Mouse (Mus musculus): ENCODE results near the gene Olfr482. TPM values are rescaled to one million over a fixed set of nuclear protein-coding genes. Genes with fewer than 3 reads are reported as not detected.

Gene Olfr482
- not detected in 2 replicates for polyA plus RNA-seq (2016; fragmentation: Nextera tagmentation; extraction: Ambion mirVana)

DNA sequence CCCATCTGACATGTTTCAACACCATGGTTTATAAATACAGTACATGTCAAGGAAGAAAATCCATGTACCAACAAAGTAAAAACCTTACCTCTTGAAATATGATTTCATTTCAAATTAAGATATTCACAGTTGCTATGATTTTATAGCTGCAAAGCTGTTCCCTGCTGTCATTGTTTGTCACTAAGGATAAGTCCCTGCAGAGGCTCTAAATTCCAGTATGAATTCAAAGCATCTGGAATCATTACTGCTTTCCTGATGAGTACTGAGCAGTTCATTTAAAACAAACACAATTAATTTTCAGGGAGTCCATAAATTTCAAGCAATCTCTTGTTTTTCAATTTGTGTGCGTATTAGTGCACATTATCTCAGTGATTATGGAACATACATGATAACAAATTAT lies at the start of gene Olfr482:
TSS of gene Olfr482 (minus strand) at position 101 of the 400 bp plus-strand sequence.
- Histone ChIP-seq H3K27me3 (no peaks in the 10 kb centered on the region), H3K4me2 (replicated peaks) (no peak within 1 kb of the TSS), H3K4me1 (no peaks in the 10 kb centered on the region), H3K36me3 (no peaks in the 10 kb centered on the region), H3K9ac (no peak within 1 kb of the TSS), H3K27ac (no peak within 1 kb of the TSS), H3K4me3 (no peak within 1 kb of the TSS), H3K9me3 (no peaks in the 10 kb centered on the region)
- WGBS: 79% methylated on average over 1 of the region's 1 CpGs
- no peak for ATAC-seq (ENCODE audit: insufficient number of reproducible peaks, insufficient read depth, low FRiP score, low TSS enrichment)

- no peak within 1 kb of the TSS for H3K9ac ChIP-seq
- H3K9me3 ChIP-seq: no peaks in the 10 kb centered on the region
- no peak for ATAC-seq (ENCODE audit: insufficient number of reproducible peaks, insufficient read depth, low FRiP score, low TSS enrichment)
- H3K4me1 ChIP-seq: no peaks in the 10 kb centered on the region
- H3K4me2 ChIP-seq (replicated peaks): no peak within 1 kb of the TSS
- H3K27ac ChIP-seq: no peak within 1 kb of the TSS
- H3K4me3 ChIP-seq: no peak within 1 kb of the TSS
- no peaks in the 10 kb centered on the region for H3K36me3 ChIP-seq
- H3K27me3 ChIP-seq: no peaks in the 10 kb centered on the region
Measured at GRCm38 (mm10) chr7:108127349-108127748, 30.0 kb upstream of the Olfr482 start, which contains the start of gene Olfr484. Gene Olfr484, minus strand, starts transcription at chr7:108127449.

DNA sequence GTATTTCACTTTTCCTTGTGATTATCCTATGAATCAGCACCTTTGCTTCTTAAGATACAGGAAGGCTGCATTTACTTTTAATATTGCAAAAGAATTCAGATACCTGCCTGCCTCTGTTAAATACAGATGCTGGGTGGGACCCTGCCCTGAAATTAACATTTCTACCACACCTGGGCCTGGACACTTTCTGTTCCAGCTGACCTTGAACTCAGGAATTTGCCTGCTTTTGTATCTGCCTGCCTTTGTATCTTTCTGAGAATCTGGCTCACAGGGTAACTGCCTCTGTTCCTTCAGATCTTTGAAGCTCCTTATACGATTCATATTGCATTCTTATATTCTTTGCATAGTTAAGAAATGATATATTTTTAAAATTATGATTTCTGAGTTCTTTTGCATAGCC lies 24.0 kb upstream of the Olfr482 start:
- Histone ChIP-seq H3K9me3 (no peaks in the 10 kb centered on the region), H3K4me3 (no peak overlapping the region), H3K27ac (no peak overlapping the region), H3K36me3 (no peaks in the 10 kb centered on the region), H3K9ac (no peak overlapping the region), H3K4me2 (replicated peaks) (no peak overlapping the region), H3K4me1 (no peaks in the 10 kb centered on the region), H3K27me3 (no peaks in the 10 kb centered on the region)
- WGBS: 65% methylated on average over 1 of the region's 1 CpGs
- ATAC-seq (ENCODE audit: insufficient number of reproducible peaks, insufficient read depth, low FRiP score, low TSS enrichment): no peak

- H3K4me2 ChIP-seq (replicated peaks): no peak overlapping the region
- no peaks in the 10 kb centered on the region for H3K36me3 ChIP-seq
- no peak for ATAC-seq (ENCODE audit: insufficient number of reproducible peaks, insufficient read depth, low FRiP score, low TSS enrichment)
- no peak overlapping the region for H3K9ac ChIP-seq
- no peaks in the 10 kb centered on the region for H3K9me3 ChIP-seq
- WGBS: 24% methylated on average over 1 of the region's 1 CpGs
- H3K4me3 ChIP-seq: no peak overlapping the region
- no peaks in the 10 kb centered on the region for H3K27me3 ChIP-seq
- H3K4me1 ChIP-seq: no peaks in the 10 kb centered on the region
- H3K27ac ChIP-seq: no peak overlapping the region
Measured at GRCm38 (mm10) chr7:108120681-108121080, 23.3 kb upstream of the Olfr482 start.

DNA sequence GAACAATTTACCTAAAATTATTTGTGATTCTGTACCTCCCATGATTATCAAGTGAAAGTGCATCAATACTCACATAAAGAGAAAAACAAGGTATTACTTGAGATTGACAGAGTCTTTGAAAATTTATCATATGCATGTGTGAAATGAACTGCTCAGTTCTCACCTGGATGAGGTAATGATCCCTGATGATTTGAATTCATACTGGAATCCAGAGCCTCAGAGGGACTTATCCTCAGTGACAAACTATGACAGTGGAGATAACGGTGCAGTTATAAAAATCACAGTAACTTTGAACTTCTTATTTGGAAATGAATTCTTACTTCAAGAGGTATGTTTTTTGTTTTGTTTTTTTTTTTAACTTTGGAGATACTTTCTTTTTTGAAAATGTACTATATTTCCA lies 3.2 kb upstream of the Olfr482 start, which contains the start of gene Olfr483:
TSS of gene Olfr483 (plus strand) at position 301 of the 400 bp plus-strand sequence.
- no peak within 1 kb of the TSS for H3K27ac ChIP-seq
- WGBS: 95% methylated on average over 1 of the region's 1 CpGs

GRCm38 (mm10) chr7:108079555-108079954 lies 17.8 kb downstream of the Olfr482 start, which contains the start of gene Olfr481:
Gene Olfr481, plus strand, starts transcription at chr7:108079855.
- no peak within 1 kb of the TSS for H3K9ac ChIP-seq
- H3K27ac ChIP-seq: no peak within 1 kb of the TSS
- ATAC-seq (ENCODE audit: insufficient number of reproducible peaks, insufficient read depth, low FRiP score, low TSS enrichment): no peak
- H3K27me3 ChIP-seq: no peaks in the 10 kb centered on the region
- no peaks in the 10 kb centered on the region for H3K4me1 ChIP-seq
- H3K4me3 ChIP-seq: no peak within 1 kb of the TSS
- H3K4me2 ChIP-seq (replicated peaks): no peak within 1 kb of the TSS
- no peaks in the 10 kb centered on the region for H3K9me3 ChIP-seq
- H3K36me3 ChIP-seq: no peaks in the 10 kb centered on the region

More for the DNA sequence above, 3.2 kb upstream of the Olfr482 start, which contains the start of gene Olfr483:
- H3K4me1 ChIP-seq: no peaks in the 10 kb centered on the region
- H3K9me3 ChIP-seq: no peaks in the 10 kb centered on the region
- no peak within 1 kb of the TSS for H3K4me3 ChIP-seq
- no peak within 1 kb of the TSS for H3K9ac ChIP-seq
- no peaks in the 10 kb centered on the region for H3K27me3 ChIP-seq
- no peaks in the 10 kb centered on the region for H3K36me3 ChIP-seq
- ATAC-seq (ENCODE audit: insufficient number of reproducible peaks, insufficient read depth, low FRiP score, low TSS enrichment): no peak
- H3K4me2 ChIP-seq (replicated peaks): no peak within 1 kb of the TSS

GRCm38 (mm10) chr7:108067246-108067645 lies 30.1 kb downstream of the Olfr482 start, which contains the start of gene Olfr480:
Gene Olfr480, minus strand, starts transcription at chr7:108067346.
- no peak within 1 kb of the TSS for H3K4me2 ChIP-seq (replicated peaks)
- no peaks in the 10 kb centered on the region for H3K36me3 ChIP-seq
- no peaks in the 10 kb centered on the region for H3K4me1 ChIP-seq
- H3K4me3 ChIP-seq: no peak within 1 kb of the TSS
- 86% methylated on average over 1 of the region's 1 CpGs for WGBS
- no peaks in the 10 kb centered on the region for H3K27me3 ChIP-seq
- no peak within 1 kb of the TSS for H3K9ac ChIP-seq
- no peak for ATAC-seq (ENCODE audit: insufficient number of reproducible peaks, insufficient read depth, low FRiP score, low TSS enrichment)
- no peaks in the 10 kb centered on the region for H3K9me3 ChIP-seq
- H3K27ac ChIP-seq: no peak within 1 kb of the TSS

- no peak for ATAC-seq (ENCODE audit: insufficient number of reproducible peaks, insufficient read depth, low FRiP score, low TSS enrichment)
- WGBS: 91% methylated on average over 2 of the region's 2 CpGs
Measured at GRCm38 (mm10) chr7:108050393-108050792, 47.0 kb downstream of the Olfr482 start, which contains the start of gene Olfr479. Gene Olfr479, plus strand, starts transcription at chr7:108050693.

More at GRCm38 (mm10) chr7:108050393-108050792, 47.0 kb downstream of the Olfr482 start, which contains the start of gene Olfr479:
- no peaks in the 10 kb centered on the region for H3K9me3 ChIP-seq
- H3K4me1 ChIP-seq: no peaks in the 10 kb centered on the region
- no peak within 1 kb of the TSS for H3K4me2 ChIP-seq (replicated peaks)
- no peak within 1 kb of the TSS for H3K4me3 ChIP-seq
- H3K9ac ChIP-seq: no peak within 1 kb of the TSS
- H3K27me3 ChIP-seq: no peaks in the 10 kb centered on the region
- no peak within 1 kb of the TSS for H3K27ac ChIP-seq
- no peaks in the 10 kb centered on the region for H3K36me3 ChIP-seq

Other genes starting within 250 kb of the Olfr482 start
- gene Olfr472, start 199.7 kb downstream of the Olfr482 start, polyA plus RNA-seq (2016; fragmentation: Nextera tagmentation; extraction: Ambion mirVana): not detected in 2 replicates
- not detected in 2 replicates for gene Olfr473, start 167.1 kb downstream of the Olfr482 start, polyA plus RNA-seq (2016; fragmentation: Nextera tagmentation; extraction: Ambion mirVana)
- not detected in 2 replicates for gene Olfr474, start 142.9 kb downstream of the Olfr482 start, polyA plus RNA-seq (2016; fragmentation: Nextera tagmentation; extraction: Ambion mirVana)
- gene Olfr476, start 132.8 kb downstream of the Olfr482 start, polyA plus RNA-seq (2016; fragmentation: Nextera tagmentation; extraction: Ambion mirVana): not detected in 2 replicates
- gene Olfr477, start 110.9 kb downstream of the Olfr482 start, polyA plus RNA-seq (2016; fragmentation: Nextera tagmentation; extraction: Ambion mirVana): not detected in 2 replicates
- gene Olfr478, start 63.6 kb downstream of the Olfr482 start, polyA plus RNA-seq (2016; fragmentation: Nextera tagmentation; extraction: Ambion mirVana): not detected in 2 replicates
- not detected in 2 replicates for gene Olfr479, start 46.9 kb downstream of the Olfr482 start, polyA plus RNA-seq (2016; fragmentation: Nextera tagmentation; extraction: Ambion mirVana)
- not detected in 2 replicates for gene Olfr480, start 30.2 kb downstream of the Olfr482 start, polyA plus RNA-seq (2016; fragmentation: Nextera tagmentation; extraction: Ambion mirVana)
- not detected in 2 replicates for gene Olfr481, start 17.7 kb downstream of the Olfr482 start, polyA plus RNA-seq (2016; fragmentation: Nextera tagmentation; extraction: Ambion mirVana)
- gene Olfr483, start 3.3 kb upstream of the Olfr482 start, polyA plus RNA-seq (2016; fragmentation: Nextera tagmentation; extraction: Ambion mirVana): not detected in 2 replicates
- gene Olfr484, start 29.9 kb upstream of the Olfr482 start, polyA plus RNA-seq (2016; fragmentation: Nextera tagmentation; extraction: Ambion mirVana): not detected in 2 replicates
- gene Olfr485, start 62.3 kb upstream of the Olfr482 start, polyA plus RNA-seq (2016; fragmentation: Nextera tagmentation; extraction: Ambion mirVana): not detected in 2 replicates
- not detected in 2 replicates for gene Olfr486, start 75.2 kb upstream of the Olfr482 start, polyA plus RNA-seq (2016; fragmentation: Nextera tagmentation; extraction: Ambion mirVana)
- not detected in 2 replicates for gene Olfr487, start 117.0 kb upstream of the Olfr482 start, polyA plus RNA-seq (2016; fragmentation: Nextera tagmentation; extraction: Ambion mirVana)
- not detected in 2 replicates for gene Olfr488, start 160.8 kb upstream of the Olfr482 start, polyA plus RNA-seq (2016; fragmentation: Nextera tagmentation; extraction: Ambion mirVana)
- not detected in 2 replicates for gene Olfr490, start 191.3 kb upstream of the Olfr482 start, polyA plus RNA-seq (2016; fragmentation: Nextera tagmentation; extraction: Ambion mirVana)
- gene Olfr491, start 215.9 kb upstream of the Olfr482 start, polyA plus RNA-seq (2016; fragmentation: Nextera tagmentation; extraction: Ambion mirVana): not detected in 2 replicates
- gene Olfr492, start 226.1 kb upstream of the Olfr482 start, polyA plus RNA-seq (2016; fragmentation: Nextera tagmentation; extraction: Ambion mirVana): not detected in 2 replicates
- gene Olfr493, start 249.4 kb upstream of the Olfr482 start, polyA plus RNA-seq (2016; fragmentation: Nextera tagmentation; extraction: Ambion mirVana): not detected in 2 replicates

Data from embryonic facial prominence, embryonic 12.5 days (tissue).